Mouse (Mus musculus) hindbrain, embryonic 14.5 days (tissue): ENCODE results near the gene Slc9a8. TPM values are rescaled to one million over a fixed set of nuclear protein-coding genes. Genes with fewer than 3 reads are reported as not detected.

Experiments used
- ATAC-seq: fragments of 200-750 bp; cut with Nextera tagmentation; 2 replicates; pipeline ENCODE4 v1.8.0; 2017; ENCODE audit warnings: moderate number of reproducible peaks, mild to moderate bottlenecking, moderate TSS enrichment, moderate library complexity; ENCODE audit not compliant: low FRiP score
- DNase-seq: peaks from one replicate; pipeline ENCODE4 v3.0.0-alpha.2; 2015; ENCODE audit warnings: low spot score
- H3K27ac ChIP-seq: fragments of 300-500 bp; sonication (generic); 2 replicates; pipeline ENCODE4 v1.5.1; 2014; ENCODE audit warnings: mild to moderate bottlenecking, moderate library complexity
- H3K27me3 ChIP-seq: fragments of 300-500 bp; sonication (generic); 2 replicates; pipeline ENCODE4 v1.6.1; 2014; ENCODE audit warnings: mild to moderate bottlenecking, low read length, mixed read lengths; ENCODE audit not compliant: control insufficient read depth, insufficient read depth
- H3K36me3 ChIP-seq: fragments of 300-500 bp; sonication (generic); replicated peaks from 2 replicates; pipeline ENCODE4 v1.6.1; 2014; ENCODE audit not compliant: control insufficient read depth, insufficient read depth
- H3K4me1 ChIP-seq: fragments of 300-500 bp; sonication (generic); replicated peaks from 2 replicates; pipeline ENCODE4 v1.6.1; 2014; ENCODE audit warnings: antibody characterized with exemption, low read length, mixed read lengths; ENCODE audit not compliant: control insufficient read depth, insufficient read depth
- H3K4me2 ChIP-seq: fragments of 300-500 bp; sonication (generic); replicated peaks from 2 replicates; pipeline ENCODE4 v1.6.1; 2014; ENCODE audit warnings: mild to moderate bottlenecking, moderate library complexity
- H3K4me3 ChIP-seq: fragments of 300-500 bp; sonication (generic); replicated peaks from 2 replicates; pipeline ENCODE4 v1.5.1; 2014; ENCODE audit warnings: mild to moderate bottlenecking, low read length
- H3K9ac ChIP-seq: fragments of 300-500 bp; sonication (generic); 2 replicates; pipeline ENCODE4 v1.6.1; 2014
- H3K9me3 ChIP-seq: fragments of 300-500 bp; sonication (generic); 2 replicates; pipeline ENCODE4 v1.6.1; 2016; ENCODE audit warnings: low read length; ENCODE audit not compliant: control insufficient read depth
- WGBS: fragments of 180-500 bp; shearing (Covaris S2); extraction: QIAGEN DNeasy Blood & Tissue Kit; methylation state at CpG from one replicate; pipeline ENCODE4 v1.1.7; 2014; 5-methylcytosine and 5-hydroxymethylcytosine counted together
- polyA plus RNA-seq: library from polyadenylated mRNA; unstranded; fragments of >200 nt; fragmentation: Nextera tagmentation; extraction: Ambion mirVana; gene quantifications from 2 replicates; pipeline ENCODE4 v1.2.1, GENCODE M21; 2014

Slc9a8 gene
- polyA plus RNA-seq, 1 experiment from 2014 or later, result 22.6 TPM

- H3K4me1 ChIP-seq, result peaks cover 18% of the 10 kb centered on the region
- H3K36me3 ChIP-seq, result peaks cover 44% of the 10 kb centered on the region
- H3K9ac ChIP-seq, result peak overlapping the region; percentile 97
- H3K4me3 ChIP-seq, result no peak overlapping the region
- ATAC-seq (no peak), DNase-seq (no peak)
- no peaks in the 10 kb centered on the region for H3K27me3 ChIP-seq
- 86% methylated on average over 5 of the region's 5 CpGs for WGBS
- peak overlapping the region; percentile 88 for H3K4me2 ChIP-seq
- peak overlapping the region; percentile 99; the same call in 1 of the 2 replicates for H3K27ac ChIP-seq
- H3K9me3 ChIP-seq, result no peaks in the 10 kb centered on the region
Measured at GRCm38 (mm10) chr2:167423031-167423611, 1.6 kb downstream of the Slc9a8 start.

DNA sequence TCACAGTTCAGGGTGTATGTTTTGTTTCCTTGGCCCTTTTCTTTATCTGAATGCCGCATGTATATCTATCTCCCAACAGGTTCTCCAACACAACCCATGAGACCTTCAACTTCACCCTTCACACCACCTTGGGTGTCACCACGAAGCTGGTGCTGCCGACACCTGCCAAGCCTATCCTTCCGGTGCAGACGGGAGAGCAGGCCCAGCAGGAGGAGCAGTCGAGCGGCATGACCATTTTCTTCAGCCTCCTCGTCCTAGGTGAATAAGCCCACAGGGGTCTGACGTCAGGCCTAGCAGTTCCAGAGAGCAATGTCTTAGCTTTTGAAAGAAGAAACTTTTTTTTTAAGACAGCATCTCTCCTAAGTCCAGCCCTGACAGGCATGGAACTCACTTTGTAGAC lies 2.5 kb downstream of the Slc9a8 start:
- DNase-seq (no peak), ATAC-seq (no peak)
- H3K27ac ChIP-seq, result no peak overlapping the region
- no peak overlapping the region for H3K9ac ChIP-seq
- H3K36me3 ChIP-seq, result peaks cover 48% of the 10 kb centered on the region
- no peak overlapping the region for H3K4me2 ChIP-seq
- H3K4me3 ChIP-seq, result no peak overlapping the region
- H3K27me3 ChIP-seq, result no peaks in the 10 kb centered on the region
- H3K4me1 ChIP-seq, result peaks cover 18% of the 10 kb centered on the region
- H3K9me3 ChIP-seq, result no peaks in the 10 kb centered on the region
- WGBS, result 77% methylated on average over 9 of the region's 9 CpGs

DNA sequence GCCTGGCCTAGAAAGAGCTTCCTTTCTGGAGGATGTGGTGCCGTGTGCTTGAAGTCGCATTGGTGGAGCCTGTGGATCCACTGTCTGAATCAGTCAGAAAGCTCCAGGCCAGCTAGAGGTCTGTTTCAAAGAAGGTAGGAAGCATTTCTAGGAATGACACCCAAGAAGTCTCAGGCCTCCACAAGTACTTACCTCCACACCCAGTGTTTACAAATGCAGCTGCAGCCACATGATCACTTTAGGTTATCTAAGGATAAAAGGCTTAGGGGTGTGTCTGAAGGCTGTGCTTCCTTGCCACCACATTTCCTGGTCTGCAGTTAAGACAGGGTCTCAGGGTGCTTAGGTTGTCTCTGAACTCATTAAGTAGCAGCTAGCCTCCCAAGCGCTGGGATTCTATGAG lies 3.0 kb downstream of the Slc9a8 start:
- H3K4me3 ChIP-seq, result no peak overlapping the region
- WGBS, result 95% methylated on average over 3 of the region's 3 CpGs
- H3K9ac ChIP-seq, result no peak overlapping the region
- H3K27me3 ChIP-seq, result no peaks in the 10 kb centered on the region
- no peaks in the 10 kb centered on the region for H3K9me3 ChIP-seq
- H3K27ac ChIP-seq, result no peak overlapping the region
- DNase-seq, result no peak
- no peak for ATAC-seq
- H3K4me2 ChIP-seq, result no peak overlapping the region
- H3K36me3 ChIP-seq, result peaks cover 49% of the 10 kb centered on the region
- peaks cover 18% of the 10 kb centered on the region for H3K4me1 ChIP-seq

GRCm38 (mm10) chr2:167425407-167425806 lies 3.9 kb downstream of the Slc9a8 start:
- no peak for DNase-seq
- no peak overlapping the region for H3K4me2 ChIP-seq
- WGBS, result 91% methylated on average over 6 of the region's 6 CpGs
- no peak for ATAC-seq
- no peaks in the 10 kb centered on the region for H3K27me3 ChIP-seq
- H3K4me1 ChIP-seq, result peaks cover 18% of the 10 kb centered on the region
- H3K9ac ChIP-seq, result no peak overlapping the region
- H3K4me3 ChIP-seq, result no peak overlapping the region
- H3K27ac ChIP-seq, result no peak overlapping the region
- H3K36me3 ChIP-seq, result peaks cover 49% of the 10 kb centered on the region
- no peaks in the 10 kb centered on the region for H3K9me3 ChIP-seq

GRCm38 (mm10) chr2:167429596-167429995 lies 8.1 kb downstream of the Slc9a8 start:
- H3K9ac ChIP-seq, result no peak overlapping the region
- DNase-seq (no peak), ATAC-seq (no peak)
- H3K4me3 ChIP-seq, result no peak overlapping the region
- H3K27me3 ChIP-seq, result no peaks in the 10 kb centered on the region
- no peaks in the 10 kb centered on the region for H3K4me1 ChIP-seq
- H3K27ac ChIP-seq, result no peak overlapping the region
- H3K36me3 ChIP-seq, result peaks cover 50% of the 10 kb centered on the region
- 96% methylated on average over 5 of the region's 5 CpGs for WGBS
- no peak overlapping the region for H3K4me2 ChIP-seq
- no peaks in the 10 kb centered on the region for H3K9me3 ChIP-seq

DNA sequence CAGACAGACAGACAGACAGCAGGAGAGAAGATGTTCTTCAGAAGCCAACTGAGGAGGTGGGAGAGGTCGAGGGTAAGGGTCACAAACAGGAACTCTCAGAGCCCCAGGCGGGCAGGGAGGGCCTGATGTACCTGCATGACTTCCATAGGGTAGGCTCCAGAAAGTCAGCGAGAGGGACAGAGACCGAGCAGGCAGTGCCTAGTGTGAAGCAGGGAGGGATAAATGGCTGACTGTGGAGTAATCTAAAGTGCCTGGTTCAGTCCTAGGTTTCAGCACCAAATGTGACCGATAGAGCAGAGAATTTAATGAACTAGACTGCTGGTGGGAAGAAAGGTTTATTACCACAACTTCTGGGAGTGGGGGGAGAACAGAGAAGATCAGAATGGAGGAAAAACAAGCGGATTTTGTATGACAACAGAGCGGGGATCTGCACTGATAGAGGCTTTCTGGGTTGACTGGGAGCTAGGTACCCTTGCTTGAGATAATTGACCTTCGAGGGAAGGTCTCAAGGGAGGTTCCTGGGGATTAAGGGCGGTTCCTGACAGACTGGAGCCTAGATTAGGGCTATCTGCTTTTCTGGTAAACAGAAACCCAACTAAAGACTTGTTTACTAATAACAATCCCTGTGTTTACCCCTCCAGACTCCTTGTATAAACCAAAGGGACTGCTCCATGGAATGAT lies 9.4 kb downstream of the Slc9a8 start:
- 71% methylated on average over 9 of the region's 9 CpGs for WGBS
- H3K4me2 ChIP-seq, result no peak overlapping the region

GRCm38 (mm10) chr2:167431418-167431776 lies 9.9 kb downstream of the Slc9a8 start:
- Histone ChIP-seq H3K27me3 (no peaks in the 10 kb centered on the region), H3K36me3 (peaks cover 48% of the 10 kb centered on the region), H3K9ac (no peak overlapping the region), H3K4me1 (no peaks in the 10 kb centered on the region), H3K4me3 (no peak overlapping the region), H3K9me3 (no peaks in the 10 kb centered on the region), H3K4me2 (no peak overlapping the region), H3K27ac (no peak overlapping the region)
- 77% methylated on average over 7 of the region's 7 CpGs for WGBS
- ATAC-seq, result no peak
- DNase-seq, result no peak

More for the DNA sequence above, 9.4 kb downstream of the Slc9a8 start:
- DNase-seq, result no peak
- ATAC-seq, result no peak
- Histone ChIP-seq H3K27ac (no peak overlapping the region), H3K9ac (no peak overlapping the region), H3K4me3 (no peak overlapping the region), H3K4me1 (no peaks in the 10 kb centered on the region), H3K27me3 (no peaks in the 10 kb centered on the region), H3K36me3 (peaks cover 49% of the 10 kb centered on the region), H3K9me3 (no peaks in the 10 kb centered on the region)

DNA sequence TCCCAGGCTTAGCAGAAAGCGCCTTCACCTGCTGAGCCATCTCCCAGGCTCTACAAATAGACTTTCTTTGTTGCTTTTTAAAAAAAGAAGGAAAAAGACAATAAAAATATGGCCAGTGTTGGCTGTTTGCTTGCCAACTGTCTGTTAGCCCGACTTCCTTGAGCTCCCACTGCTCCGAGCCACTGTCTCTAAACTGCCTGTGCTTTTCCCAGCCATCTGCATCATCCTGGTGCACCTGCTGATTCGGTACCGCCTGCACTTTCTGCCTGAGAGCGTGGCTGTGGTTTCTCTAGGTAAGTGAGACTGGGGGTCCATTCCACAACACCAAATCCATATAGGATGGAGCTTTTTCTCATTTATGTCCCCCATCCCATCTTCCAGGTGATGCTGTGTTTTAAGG lies 13.1 kb downstream of the Slc9a8 start:
- H3K27ac ChIP-seq, result no peak overlapping the region
- ATAC-seq (no peak), DNase-seq (no peak)
- H3K4me2 ChIP-seq, result no peak overlapping the region
- H3K9ac ChIP-seq, result no peak overlapping the region
- H3K27me3 ChIP-seq, result no peaks in the 10 kb centered on the region
- no peaks in the 10 kb centered on the region for H3K4me1 ChIP-seq
- 93% methylated on average over 6 of the region's 6 CpGs for WGBS
- no peaks in the 10 kb centered on the region for H3K9me3 ChIP-seq
- peaks cover 40% of the 10 kb centered on the region for H3K36me3 ChIP-seq
- H3K4me3 ChIP-seq, result no peak overlapping the region

GRCm38 (mm10) chr2:167435631-167436030 lies 14.1 kb downstream of the Slc9a8 start:
- no peak overlapping the region for H3K27ac ChIP-seq
- no peak overlapping the region for H3K4me3 ChIP-seq
- WGBS, result 97% methylated on average over 2 of the region's 2 CpGs
- ATAC-seq (no peak), DNase-seq (no peak)
- no peak overlapping the region for H3K4me2 ChIP-seq
- H3K4me1 ChIP-seq, result no peaks in the 10 kb centered on the region
- H3K9ac ChIP-seq, result no peak overlapping the region
- no peaks in the 10 kb centered on the region for H3K9me3 ChIP-seq
- no peaks in the 10 kb centered on the region for H3K27me3 ChIP-seq
- H3K36me3 ChIP-seq, result peaks cover 48% of the 10 kb centered on the region
